Mouse (Mus musculus) splenic B cell, adult 2 months (primary cell): ENCODE measurements around the gene Psmb8.

Experiments used
- DNase-seq: peaks from one replicate; pipeline ENCODE4 v3.0.0-alpha.2; 2011; ENCODE audit warnings: low read depth, low spot score
- H3K27me3 ChIP-seq: 2 replicates; pipeline ENCODE4 v1.6.1; 2012; ENCODE audit warnings: mild to moderate bottlenecking, low read length, moderate library complexity, mixed read lengths; ENCODE audit not compliant: control insufficient read depth, poor library complexity, insufficient read depth, severe bottlenecking
- H3K36me3 ChIP-seq: 2 replicates; pipeline ENCODE4 v1.6.1; 2012; ENCODE audit warnings: mild to moderate bottlenecking, low read length, moderate library complexity, mixed read lengths; ENCODE audit not compliant: control insufficient read depth, poor library complexity, insufficient read depth, severe bottlenecking

Gene Psmb8

GRCm38 (mm10) chr17:34201506-34202055, 4.1 kb downstream of the Psmb8 start:
- Histone ChIP-seq H3K27me3 (no peaks in the 10 kb centered on the region), H3K36me3 (peaks cover 11% of the 10 kb centered on the region)
- no peak for DNase-seq

- Histone ChIP-seq H3K27me3 (no peaks in the 10 kb centered on the region), H3K36me3 (peaks cover 11% of the 10 kb centered on the region)
- no peak for DNase-seq
These were observed 5.4 kb downstream of the Psmb8 start for GRCm38 (mm10) chr17:34202760-34203442.

- peak; percentile 62 for DNase-seq
- no peaks in the 10 kb centered on the region for H3K27me3 ChIP-seq
- peaks cover 11% of the 10 kb centered on the region for H3K36me3 ChIP-seq
These were observed 5.9 kb downstream of the Psmb8 start, which contains the start of gene Tap2 for GRCm38 (mm10) chr17:34203444-34203843. Tap2 (plus strand) TSS chr17:34203527.

- peaks cover 21% of the 10 kb centered on the region for H3K36me3 ChIP-seq
- DNase-seq = peak; percentile 93
These were observed 6.9 kb downstream of the Psmb8 start for GRCm38 (mm10) chr17:34204303-34205010.

GRCm38 (mm10) chr17:34205021-34205745, 7.7 kb downstream of the Psmb8 start:
- peaks cover 24% of the 10 kb centered on the region for H3K36me3 ChIP-seq
- no peaks in the 10 kb centered on the region for H3K27me3 ChIP-seq
- no peak for DNase-seq

More at GRCm38 (mm10) chr17:34204303-34205010, 6.9 kb downstream of the Psmb8 start:
- H3K27me3 ChIP-seq = no peaks in the 10 kb centered on the region

- H3K36me3 ChIP-seq = peaks cover 21% of the 10 kb centered on the region
- DNase-seq = peak; percentile 74
- no peaks in the 10 kb centered on the region for H3K27me3 ChIP-seq
These were observed 8.2 kb downstream of the Psmb8 start for GRCm38 (mm10) chr17:34205746-34206176.

- DNase-seq = no peak
- Histone ChIP-seq H3K36me3 (peaks cover 24% of the 10 kb centered on the region), H3K27me3 (no peaks in the 10 kb centered on the region)
These were observed 9.2 kb downstream of the Psmb8 start for GRCm38 (mm10) chr17:34206731-34207130.

GRCm38 (mm10) chr17:34207456-34207855, 9.9 kb downstream of the Psmb8 start:
- no peak for DNase-seq
- Histone ChIP-seq H3K36me3 (peaks cover 24% of the 10 kb centered on the region), H3K27me3 (no peaks in the 10 kb centered on the region)

GRCm38 (mm10) chr17:34207866-34208265, 10.3 kb downstream of the Psmb8 start:
- H3K27me3 ChIP-seq = no peaks in the 10 kb centered on the region
- peaks cover 27% of the 10 kb centered on the region for H3K36me3 ChIP-seq
- no peak for DNase-seq

- DNase-seq = no peak
- Histone ChIP-seq H3K27me3 (no peaks in the 10 kb centered on the region), H3K36me3 (peaks cover 28% of the 10 kb centered on the region)
These were observed 10.9 kb downstream of the Psmb8 start for GRCm38 (mm10) chr17:34208421-34208820.

GRCm38 (mm10) chr17:34209680-34210079, 12.2 kb downstream of the Psmb8 start:
- no peaks in the 10 kb centered on the region for H3K27me3 ChIP-seq
- peak; percentile 56 for DNase-seq

GRCm38 (mm10) chr17:34210599-34210998, 13.1 kb downstream of the Psmb8 start:
- no peak for DNase-seq
- no peaks in the 10 kb centered on the region for H3K27me3 ChIP-seq
- peaks cover 42% of the 10 kb centered on the region for H3K36me3 ChIP-seq

More at GRCm38 (mm10) chr17:34209680-34210079, 12.2 kb downstream of the Psmb8 start:
- peaks cover 35% of the 10 kb centered on the region for H3K36me3 ChIP-seq

GRCm38 (mm10) chr17:34211746-34212365, 14.3 kb downstream of the Psmb8 start:
- no peaks in the 10 kb centered on the region for H3K27me3 ChIP-seq
- peaks cover 46% of the 10 kb centered on the region for H3K36me3 ChIP-seq
- DNase-seq = no peak

- H3K36me3 ChIP-seq = peaks cover 42% of the 10 kb centered on the region
- H3K27me3 ChIP-seq = no peaks in the 10 kb centered on the region
- no peak for DNase-seq
These were observed 16.4 kb downstream of the Psmb8 start for GRCm38 (mm10) chr17:34213936-34214335.
